Mouse (Mus musculus): ENCODE measurements around the gene Cd4.

GRCm38 (mm10) chr6:124816611-124817010, 71.4 kb downstream of the Cd4 start:
- TF ChIP-seq CTCF (IDR thresholded peaks at IDR 0.05; ENCODE audit: extremely low read depth, insufficient read length, insufficient replicate concordance, low read depth, low read length): no peak
- no peak for TF ChIP-seq POLR2A (IDR thresholded peaks at IDR 0.05; ENCODE audit: low read depth, low read length)

All from small intestine, adult 2 months (tissue).